Mouse (Mus musculus) liver, embryonic 13.5 days (tissue): Measurements from ENCODE around the gene Carns1. TPM values are rescaled to one million over a fixed set of nuclear protein-coding genes. Genes with fewer than 3 reads are reported as not detected.

Experiments used
- ATAC-seq: fragments of 200-750 bp; cut with Nextera tagmentation; 2 replicates; pipeline ENCODE4 v1.8.0; 2017; ENCODE audit warnings: low read depth, mild to moderate bottlenecking, moderate number of reproducible peaks, moderate library complexity
- DNase-seq: peaks from one replicate; pipeline ENCODE4 v3.0.0; 2022
- H3K27ac ChIP-seq: fragments of 300-500 bp; sonication (generic); 2 replicates; pipeline ENCODE4 v1.5.1; 2015; ENCODE audit warnings: moderate library complexity, mild to moderate bottlenecking, inconsistent platforms
- H3K27me3 ChIP-seq: fragments of 300-500 bp; sonication (generic); 2 replicates; pipeline ENCODE4 v1.6.1; 2015; ENCODE audit warnings: mild to moderate bottlenecking, inconsistent platforms
- H3K36me3 ChIP-seq: fragments of 300-500 bp; sonication (generic); 2 replicates; pipeline ENCODE4 v1.6.1; 2015; ENCODE audit warnings: mild to moderate bottlenecking, inconsistent platforms
- H3K4me1 ChIP-seq: fragments of 300-500 bp; sonication (generic); replicated peaks from 2 replicates; pipeline ENCODE4 v1.6.1; 2015; ENCODE audit warnings: inconsistent platforms
- H3K4me2 ChIP-seq: fragments of 300-500 bp; sonication (generic); 2 replicates; pipeline ENCODE4 v1.6.1; 2015; ENCODE audit warnings: inconsistent platforms, mild to moderate bottlenecking, moderate library complexity
- H3K4me3 ChIP-seq: fragments of 300-500 bp; sonication (generic); replicated peaks from 2 replicates; pipeline ENCODE4 v1.5.1; 2015; ENCODE audit warnings: mild to moderate bottlenecking, inconsistent platforms
- H3K9ac ChIP-seq: fragments of 300-500 bp; sonication (generic); 2 replicates; pipeline ENCODE4 v1.6.1; 2015; ENCODE audit warnings: mild to moderate bottlenecking, inconsistent platforms
- H3K9me3 ChIP-seq: fragments of 300-500 bp; sonication (generic); replicated peaks from 2 replicates; pipeline ENCODE4 v1.6.1; 2016; ENCODE audit warnings: inconsistent platforms
- WGBS: fragments of 180-500 bp; shearing (Covaris S2); methylation state at CpG from one replicate; pipeline ENCODE4 v1.1.7; 2015; ENCODE audit not compliant: insufficient replicate concordance; 5-methylcytosine and 5-hydroxymethylcytosine counted together
- polyA plus RNA-seq: library from polyadenylated mRNA; unstranded; fragments of >200 nt; fragmentation: Nextera tagmentation; extraction: Ambion mirVana; gene quantifications from 2 replicates; pipeline ENCODE4 v1.2.1, GENCODE M21; 2015

Carns1 gene
- polyA plus RNA-seq, 1 experiment from 2014 or later: 0.43 TPM

GRCm38 (mm10) chr19:4169378-4169784 lies 5.9 kb downstream of the Carns1 start:
- no peaks in the 10 kb centered on the region for H3K27me3 ChIP-seq
- no peaks in the 10 kb centered on the region for H3K36me3 ChIP-seq
- no peaks in the 10 kb centered on the region for H3K9me3 ChIP-seq
- peak overlapping the region; percentile 65 for H3K4me3 ChIP-seq
- H3K4me1 ChIP-seq: peaks cover 48% of the 10 kb centered on the region
- peak overlapping the region; percentile 87 for H3K27ac ChIP-seq
- ATAC-seq: peak; percentile 92
- peak; percentile 99 for DNase-seq
- H3K9ac ChIP-seq: peak overlapping the region; percentile 83
- WGBS: under 1% methylated on average over 43 of the region's 43 CpGs
- H3K4me2 ChIP-seq: peak overlapping the region; percentile 97

DNA sequence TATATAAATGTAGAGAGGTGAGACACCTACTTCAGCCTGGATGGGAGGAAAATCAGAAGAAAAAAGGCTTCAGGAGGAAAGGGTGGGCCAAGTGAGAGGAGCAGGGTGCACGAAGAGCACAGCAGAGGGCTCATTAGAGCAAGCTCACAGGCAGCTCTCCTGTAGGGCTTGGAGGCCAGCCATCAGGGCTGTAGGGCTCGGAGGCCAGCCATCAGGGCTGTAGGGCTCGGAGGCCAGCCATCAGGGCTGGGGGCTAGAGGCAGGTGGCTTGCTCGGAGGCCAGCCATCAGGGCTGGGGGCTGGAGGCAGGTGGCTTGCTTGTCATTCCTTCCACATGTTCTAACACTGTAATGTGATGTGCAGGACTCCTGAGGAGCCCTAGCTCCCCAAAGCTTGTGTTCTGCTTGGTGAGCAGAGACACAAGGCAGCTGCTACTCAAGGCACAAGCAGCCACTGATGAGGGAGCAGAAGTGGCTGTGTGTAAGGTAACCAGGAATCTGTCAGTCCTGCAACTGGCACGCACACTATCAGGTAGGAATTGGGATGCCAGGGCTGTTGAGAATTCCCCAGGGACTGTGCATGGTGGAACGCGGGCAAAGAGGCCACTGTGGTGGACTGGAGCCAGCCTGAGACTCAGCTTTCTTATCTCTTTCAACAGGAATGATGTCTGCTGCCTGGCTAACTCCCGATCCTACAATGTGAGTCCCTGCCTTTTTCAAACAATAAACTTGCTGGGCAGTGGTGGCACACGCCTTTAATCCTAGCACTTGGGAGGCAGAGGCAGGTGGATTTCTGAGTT lies 8.4 kb downstream of the Carns1 start:
- no peaks in the 10 kb centered on the region for H3K36me3 ChIP-seq
- no peaks in the 10 kb centered on the region for H3K9me3 ChIP-seq
- 0 out of 2 replicates have a peak overlapping the region, but pooled peaks have one; percentile 26 for H3K9ac ChIP-seq
- DNase-seq: no peak
- H3K27ac ChIP-seq: no peak overlapping the region
- H3K4me2 ChIP-seq: no peak overlapping the region
- no peak overlapping the region for H3K4me3 ChIP-seq
- no peaks in the 10 kb centered on the region for H3K27me3 ChIP-seq
- no peak for ATAC-seq
- peaks cover 65% of the 10 kb centered on the region for H3K4me1 ChIP-seq
- 66% methylated on average over 9 of the region's 9 CpGs for WGBS

DNA sequence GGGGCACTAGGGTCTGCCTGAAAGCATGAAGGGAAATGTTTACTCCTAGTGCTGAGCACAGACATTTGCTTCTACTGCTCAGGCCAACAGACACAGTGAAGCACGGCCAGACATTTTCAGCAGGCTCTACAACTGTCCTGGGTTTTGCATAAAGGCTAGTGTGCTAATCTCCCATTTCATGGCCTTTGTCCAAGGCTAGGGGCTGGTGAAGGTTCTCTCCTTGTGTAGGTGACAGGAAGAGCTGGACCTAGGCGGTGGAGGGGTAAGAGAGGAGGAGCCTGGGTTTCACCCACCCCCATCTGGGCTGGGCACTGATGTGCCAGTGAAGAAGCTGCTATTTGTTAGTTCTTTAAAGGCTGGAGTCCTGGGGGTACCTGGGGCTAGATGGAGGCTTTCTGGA lies 10.6 kb downstream of the Carns1 start:
- Histone ChIP-seq H3K27me3 (no peaks in the 10 kb centered on the region), H3K36me3 (peaks cover 18% of the 10 kb centered on the region), H3K27ac (peak overlapping the region; percentile 76), H3K9ac (no peak overlapping the region), H3K4me2 (no peak overlapping the region), H3K9me3 (no peaks in the 10 kb centered on the region), H3K4me1 (peaks cover 56% of the 10 kb centered on the region), H3K4me3 (no peak overlapping the region)
- DNase-seq (no peak), ATAC-seq (no peak)
- WGBS: 62% methylated on average over 2 of the region's 2 CpGs

- Histone ChIP-seq H3K27me3 (no peaks in the 10 kb centered on the region), H3K36me3 (peaks cover 25% of the 10 kb centered on the region), H3K27ac (peak overlapping the region; percentile 76), H3K4me3 (no peak overlapping the region), H3K4me2 (peak overlapping the region; percentile 81), H3K9ac (no peak overlapping the region), H3K9me3 (no peaks in the 10 kb centered on the region), H3K4me1 (peaks cover 53% of the 10 kb centered on the region)
- ATAC-seq (no peak), DNase-seq (no peak)
- WGBS: 73% methylated on average over 3 of the region's 3 CpGs
Measured at GRCm38 (mm10) chr19:4164100-4164499, 11.2 kb downstream of the Carns1 start.

GRCm38 (mm10) chr19:4163543-4163887 lies 11.8 kb downstream of the Carns1 start:
- ATAC-seq: peak; percentile 9; the same call in 1 of the 2 replicates
- WGBS: 33% methylated on average over 4 of the region's 4 CpGs
- H3K27ac ChIP-seq: peak overlapping the region; percentile 76
- peak overlapping the region; percentile 82 for H3K9ac ChIP-seq
- H3K4me2 ChIP-seq: peak overlapping the region; percentile 81
- no peaks in the 10 kb centered on the region for H3K27me3 ChIP-seq
- no peak for DNase-seq
- H3K9me3 ChIP-seq: no peaks in the 10 kb centered on the region
- peaks cover 53% of the 10 kb centered on the region for H3K4me1 ChIP-seq
- H3K36me3 ChIP-seq: peaks cover 31% of the 10 kb centered on the region
- peak overlapping the region; percentile 75 for H3K4me3 ChIP-seq

GRCm38 (mm10) chr19:4162646-4163542 lies 12.4 kb downstream of the Carns1 start, which contains the start of gene Rps6kb2:
Gene Rps6kb2, minus strand, starts transcription at chr19:4163354.
- Histone ChIP-seq H3K4me3 (peak within 1 kb of the TSS; percentile 75), H3K36me3 (peaks cover 37% of the 10 kb centered on the region), H3K9me3 (no peaks in the 10 kb centered on the region), H3K27ac (peak within 1 kb of the TSS; percentile 76), H3K4me2 (peak within 1 kb of the TSS; percentile 81), H3K9ac (peak within 1 kb of the TSS; percentile 82), H3K4me1 (peaks cover 53% of the 10 kb centered on the region), H3K27me3 (no peaks in the 10 kb centered on the region)
- peak; percentile 91 for DNase-seq
- ATAC-seq: peak; percentile 77
- 6% methylated on average over 42 of the region's 42 CpGs for WGBS

- ATAC-seq (no peak), DNase-seq (no peak)
- H3K4me1 ChIP-seq: peaks cover 51% of the 10 kb centered on the region
- 89% methylated on average over 8 of the region's 8 CpGs for WGBS
- no peak overlapping the region for H3K4me2 ChIP-seq
- no peak overlapping the region for H3K27ac ChIP-seq
- no peaks in the 10 kb centered on the region for H3K27me3 ChIP-seq
- H3K4me3 ChIP-seq: no peak overlapping the region
- peaks cover 62% of the 10 kb centered on the region for H3K36me3 ChIP-seq
- H3K9ac ChIP-seq: no peak overlapping the region
- no peaks in the 10 kb centered on the region for H3K9me3 ChIP-seq
Measured at GRCm38 (mm10) chr19:4159049-4159448, 16.2 kb downstream of the Carns1 start.

DNA sequence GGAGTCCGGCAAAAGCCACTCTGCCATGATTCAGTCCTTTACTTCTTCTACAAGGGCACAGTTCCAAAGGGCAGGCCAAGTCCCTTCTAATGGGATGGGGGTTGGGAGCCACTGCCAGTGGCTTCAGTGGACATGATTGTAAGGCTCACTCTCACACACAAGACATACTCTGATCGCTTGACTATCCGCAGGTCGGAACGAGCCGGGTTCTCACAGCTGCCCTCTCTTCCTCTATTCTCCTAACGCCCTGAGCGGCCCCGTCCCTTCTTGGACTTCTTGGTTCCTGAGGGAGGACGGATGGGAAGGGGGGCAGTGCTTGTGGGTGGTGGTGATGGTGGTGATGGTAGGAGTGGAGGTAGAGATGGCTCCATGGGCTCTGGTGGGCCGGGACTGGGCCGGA lies 18.5 kb downstream of the Carns1 start:
- no peak for DNase-seq
- ATAC-seq: no peak
- peaks cover 82% of the 10 kb centered on the region for H3K36me3 ChIP-seq

GRCm38 (mm10) chr19:4156073-4156579 lies 19.2 kb downstream of the Carns1 start:
- no peak for DNase-seq
- peaks cover 43% of the 10 kb centered on the region for H3K4me1 ChIP-seq
- H3K27me3 ChIP-seq: no peaks in the 10 kb centered on the region
- no peaks in the 10 kb centered on the region for H3K9me3 ChIP-seq
- 0 out of 2 replicates have a peak overlapping the region, but pooled peaks have one; percentile 41 for H3K4me2 ChIP-seq
- 0 out of 2 replicates have a peak overlapping the region, but pooled peaks have one; percentile 55 for H3K27ac ChIP-seq
- 71% methylated on average over 20 of the region's 20 CpGs for WGBS
- no peak for ATAC-seq
- H3K9ac ChIP-seq: no peak overlapping the region
- peaks cover 80% of the 10 kb centered on the region for H3K36me3 ChIP-seq
- no peak overlapping the region for H3K4me3 ChIP-seq

More for the DNA sequence above, 18.5 kb downstream of the Carns1 start:
- H3K4me1 ChIP-seq: peaks cover 47% of the 10 kb centered on the region
- 86% methylated on average over 12 of the region's 12 CpGs for WGBS
- H3K4me2 ChIP-seq: no peak overlapping the region
- H3K27me3 ChIP-seq: no peaks in the 10 kb centered on the region
- no peak overlapping the region for H3K9ac ChIP-seq
- H3K9me3 ChIP-seq: no peaks in the 10 kb centered on the region
- H3K27ac ChIP-seq: no peak overlapping the region
- H3K4me3 ChIP-seq: no peak overlapping the region

DNA sequence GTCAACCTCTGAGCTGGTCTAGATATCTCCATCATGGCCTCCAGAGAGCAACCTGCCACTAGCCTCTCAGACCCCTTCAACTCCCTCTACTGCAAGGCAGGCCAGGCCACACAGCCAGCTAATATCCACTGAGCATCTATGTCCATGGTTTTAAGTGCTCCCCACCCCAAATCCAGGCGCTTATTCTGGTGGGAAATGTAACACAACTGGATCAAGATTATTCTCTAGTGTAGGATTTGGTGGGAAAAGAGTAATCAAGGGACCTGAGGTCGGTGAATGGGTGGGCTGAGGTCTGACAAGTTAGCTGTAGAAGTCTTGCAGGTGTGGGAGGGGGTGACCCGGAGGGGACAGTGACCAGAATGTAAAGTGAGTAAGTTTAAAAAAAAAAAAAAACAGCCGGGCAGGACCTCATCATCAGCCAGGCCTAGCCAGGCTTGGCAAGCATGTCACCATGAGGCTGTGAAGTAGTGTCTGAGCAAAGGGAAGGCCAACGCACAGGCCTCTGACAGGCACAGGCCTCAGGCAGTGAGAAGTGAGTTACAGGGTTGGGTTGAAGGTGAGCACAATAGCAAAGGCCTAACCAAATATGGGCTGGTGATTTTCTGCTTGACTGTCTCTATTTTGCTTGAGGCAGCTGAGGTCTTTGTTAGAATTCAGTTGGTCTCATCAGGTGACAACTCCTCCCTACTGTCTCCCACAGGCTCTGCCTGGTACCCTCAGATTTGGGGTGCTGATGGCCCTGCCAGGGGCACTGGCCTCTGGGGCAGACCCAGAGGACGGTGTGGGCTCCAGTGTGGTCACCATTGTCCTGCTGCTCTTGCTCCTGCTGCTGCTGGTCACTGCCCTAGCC lies 19.8 kb downstream of the Carns1 start:
- Histone ChIP-seq H3K9me3 (no peaks in the 10 kb centered on the region), H3K36me3 (peaks cover 80% of the 10 kb centered on the region), H3K4me2 (peak overlapping the region; percentile 41), H3K4me1 (peaks cover 47% of the 10 kb centered on the region), H3K27ac (peak overlapping the region; percentile 55; the same call in 1 of the 2 replicates), H3K4me3 (peak overlapping the region; percentile 33), H3K27me3 (no peaks in the 10 kb centered on the region), H3K9ac (peak overlapping the region; percentile 51)
- DNase-seq (no peak), ATAC-seq (no peak)
- WGBS: 51% methylated on average over 6 of the region's 6 CpGs
